Mouse (Mus musculus) ES-E14 (cell line): ENCODE measurements around the gene Xrcc5.

Experiments used
- HCFC1 ChIP-seq: IDR thresholded peaks from 2 replicates; pipeline ENCODE4 v1.6.1; 2012; ENCODE audit warnings: low read length, inconsistent platforms, borderline replicate concordance; ENCODE audit not compliant: insufficient read depth
- MAFK ChIP-seq: IDR thresholded peaks from 2 replicates; pipeline ENCODE4 v1.6.1; 2014; ENCODE audit warnings: mild to moderate bottlenecking, low read depth, low read length, inconsistent platforms; ENCODE audit not compliant: insufficient read depth
- ZC3H11A ChIP-seq: IDR thresholded peaks from 2 replicates; pipeline ENCODE4 v1.6.1; 2012; ENCODE audit warnings: low read depth, mild to moderate bottlenecking, inconsistent platforms, low read length, borderline replicate concordance
- ZNF384 ChIP-seq: IDR thresholded peaks from 2 replicates; pipeline ENCODE4 v1.6.1; 2012; ENCODE audit warnings: low read depth, low read length, inconsistent platforms

DNA sequence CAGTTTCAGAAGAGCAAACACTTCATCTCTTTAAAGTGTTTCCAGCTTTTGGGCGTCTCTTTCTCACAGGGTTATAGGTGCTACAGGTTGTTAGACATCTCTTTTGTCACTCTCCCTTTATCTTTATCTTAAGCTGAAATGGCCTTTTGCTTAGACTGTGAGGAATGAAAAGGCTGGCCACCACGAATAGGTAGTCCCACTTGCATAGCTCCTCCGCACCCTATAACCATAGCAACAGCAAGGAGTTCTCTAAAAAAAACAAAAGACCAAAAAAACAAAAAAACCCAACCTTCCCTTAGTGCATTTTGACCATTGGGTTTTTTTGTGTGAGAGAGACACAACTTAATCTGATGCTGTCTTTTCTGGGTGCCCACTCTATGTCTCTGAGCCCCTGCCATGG, 127.3 kb downstream of the Xrcc5 start:
- TF ChIP-seq HCFC1: no peak
- TF ChIP-seq MAFK: no peak
- TF ChIP-seq ZC3H11A: no peak
- no peak for TF ChIP-seq ZNF384
